Mouse (Mus musculus): Measurements from ENCODE around the gene Olfr19. TPM values are rescaled to one million over a fixed set of nuclear protein-coding genes. Genes with fewer than 3 reads are reported as not detected.

Olfr19 gene
- not detected for polyA plus RNA-seq (2017; shearing (Covaris generic))

DNA sequence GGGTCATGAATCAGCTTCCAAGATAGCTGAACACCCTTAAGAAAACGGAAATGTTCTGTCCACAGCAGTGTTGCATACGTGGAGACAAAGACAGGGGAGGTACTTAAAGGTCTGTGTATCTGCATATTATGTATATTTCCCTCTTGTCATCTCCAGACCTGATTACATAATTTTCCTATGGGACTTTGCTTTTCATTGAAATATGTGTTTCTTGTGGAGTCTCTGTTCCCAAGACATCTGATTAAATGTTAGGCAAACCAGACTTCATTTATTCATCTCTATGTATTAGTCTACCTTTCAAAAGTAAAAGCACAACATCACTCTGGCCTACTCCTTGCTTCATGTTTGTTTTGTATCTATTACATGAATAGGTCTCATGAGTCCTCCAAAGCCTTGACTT, at the start of gene Olfr19:
Olfr19 (minus strand) TSS at position 101 of the 400 bp plus-strand sequence.

Other genes with a start within 250 kb of the Olfr19 start
- gene Fgd4, start 75.9 kb downstream of the Olfr19 start, polyA plus RNA-seq (2017; shearing (Covaris generic)) = under 1 TPM; 0.18 to 0.49 TPM
- gene Spag6l, start 153.1 kb upstream of the Olfr19 start, polyA plus RNA-seq (2017; shearing (Covaris generic)) = under 1 TPM; 0.16 to 0.26 TPM
- under 1 TPM in 1 of 2 experiments, not detected in 1; 0.16 TPM for gene Igll1, start 187.6 kb upstream of the Olfr19 start, polyA plus RNA-seq (2017; shearing (Covaris generic))
- gene Top3b, start 194.3 kb upstream of the Olfr19 start, polyA plus RNA-seq (2017; shearing (Covaris generic)) = 10 to 100 TPM; 77.2 to 78.6 TPM
- gene Vpreb1, start 194.4 kb upstream of the Olfr19 start, polyA plus RNA-seq (2017; shearing (Covaris generic)) = under 1 TPM; 0.37 to 0.86 TPM
- 10 to 100 TPM; 13.3 to 14.9 TPM for gene Ppm1f, start 220.1 kb upstream of the Olfr19 start, polyA plus RNA-seq (2017; shearing (Covaris generic))